ENCODE assay signal across 8 mouse cellular contexts in genomic region chr7:89700511-89700910, GRCm38 (mm10).
DNase-seq lines count a peak whose midpoint lies in the region; ATAC-seq lines count a peak whose summit lies in the region.
"Had no signal": no experiment of that assay in that cellular context is flagged by ENCODE, and none has a peak within 500 bp of the region (broad histone marks: within the 10 kb centered on the region; RNA-seq: fewer than 3 reads in every experiment).

No protein-coding gene starts in this region.

- ATAC-seq in CD4-positive, CD25-positive, alpha-beta regulatory T cell, adult 4 months: no peak

- intact Hi-C loops in heart, postnatal 36 days (cut with DNase I): no loop called here

- peak; percentile 58 for DNase-seq in Muller cell, postnatal 12 days (ENCODE audit: inconsistent ontology term)
- peak; percentile 68 for DNase-seq in embryo, embryonic 10 days (ENCODE audit: low spot score)
- peak; percentile 46 for DNase-seq in embryo, embryonic 9.5 days (ENCODE audit: extremely low spot score)
- peak; percentile 63 for DNase-seq in retina, embryonic 14.5 days (ENCODE audit: low spot score)
- no peak for DNase-seq in heart, postnatal 36 days
- no peak for DNase-seq in adrenal gland, adult 2 months
- DNase-seq: heart, adult 11 months had no signal

Comparison
In these comparisons a context has a peak if more than half of its experiments do, and no peak if none do; other contexts are left out.
1. DNase-seq: peak in Muller cell, postnatal 12 days (single experiment), embryo, embryonic 10 days (single experiment), embryo, embryonic 9.5 days (single experiment) and retina, embryonic 14.5 days (single experiment); none in heart, postnatal 36 days (0 of 2) and adrenal gland, adult 2 months (single experiment).